Mouse (Mus musculus): Measurements from ENCODE around the gene Vamp8.

DNA sequence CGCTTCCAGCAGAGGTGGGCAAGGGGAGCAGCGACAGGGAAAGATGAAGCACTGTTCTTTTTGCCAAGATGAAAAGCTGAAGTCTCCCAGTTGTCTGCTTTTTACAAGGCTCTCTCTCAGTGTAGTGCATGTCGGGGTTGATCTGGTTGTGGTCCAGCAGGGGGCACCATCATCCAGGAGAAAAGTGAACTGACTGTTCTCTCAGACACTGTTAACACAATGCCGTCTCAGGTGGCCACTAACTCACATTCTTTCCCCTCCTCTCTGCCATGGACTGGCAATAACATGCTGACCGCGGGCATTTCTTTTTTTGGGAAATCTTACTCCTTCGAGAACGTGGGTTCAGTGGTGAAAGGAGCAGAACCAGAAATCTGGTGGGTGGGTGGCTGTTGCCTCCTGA is 37.5 kb upstream of the Vamp8 start:
- TF ChIP-seq POLR2A (IDR thresholded peaks at IDR 0.05; ENCODE audit: low read depth, low read length) = no peak
- peak; percentile 92 for TF ChIP-seq CTCF (conservative IDR thresholded peaks at IDR 0.05; ENCODE audit: insufficient read depth, insufficient read length, low read depth, low read length)

All from kidney, adult 2 months (tissue).